Mouse (Mus musculus) C2C12 (cell line): ENCODE measurements around the gene Vmn1r199.

Source experiments
- CTCF ChIP-seq: IDR thresholded peaks from one replicate; pipeline ENCODE4 v1.5.1; 2011; ENCODE audit not compliant: control insufficient read depth, insufficient read depth, insufficient read length
- USF1 ChIP-seq: IDR thresholded peaks from one replicate; pipeline ENCODE4 v1.6.1; 2011; ENCODE audit warnings: low read depth, mild to moderate bottlenecking, control low read depth, moderate library complexity

GRCm38 (mm10) chr13:22350813-22351212 is 28.8 kb upstream of the Vmn1r199 start:
- TF ChIP-seq CTCF: no peak
- TF ChIP-seq USF1: no peak
